Mouse (Mus musculus) layer of hippocampus, postnatal 10 days (tissue): ENCODE results near the gene Ntf5. TPM values are rescaled to one million over a fixed set of nuclear protein-coding genes. Genes with fewer than 3 reads are reported as not detected.

Source experiments
- DNase-seq, 2 experiments: peaks; one replicate each; pipeline ENCODE4 v3.0.0; 2021; ENCODE audit warnings: low spot score in 2 of 2
- total RNA-seq, 2 experiments: library from RNA; stranded (reverse); gene quantifications; 2 replicates each; pipeline ENCODE4 v1.2.3; 2021

Gene Ntf5
- total RNA-seq, 2 experiments from 2014 or later: 0.18 to 0.22 TPM

- peak; percentile 52 to 58 for DNase-seq
Measured at GRCm38 (mm10) chr7:45403532-45404261, 9.8 kb upstream of the Ntf5 start.

- DNase-seq: peak; percentile 75 to 79
Measured at GRCm38 (mm10) chr7:45405091-45406075, 8.1 kb upstream of the Ntf5 start, which contains the start of gene Kcna7. TSS of gene Kcna7 (plus strand) at chr7:45405653.

DNA sequence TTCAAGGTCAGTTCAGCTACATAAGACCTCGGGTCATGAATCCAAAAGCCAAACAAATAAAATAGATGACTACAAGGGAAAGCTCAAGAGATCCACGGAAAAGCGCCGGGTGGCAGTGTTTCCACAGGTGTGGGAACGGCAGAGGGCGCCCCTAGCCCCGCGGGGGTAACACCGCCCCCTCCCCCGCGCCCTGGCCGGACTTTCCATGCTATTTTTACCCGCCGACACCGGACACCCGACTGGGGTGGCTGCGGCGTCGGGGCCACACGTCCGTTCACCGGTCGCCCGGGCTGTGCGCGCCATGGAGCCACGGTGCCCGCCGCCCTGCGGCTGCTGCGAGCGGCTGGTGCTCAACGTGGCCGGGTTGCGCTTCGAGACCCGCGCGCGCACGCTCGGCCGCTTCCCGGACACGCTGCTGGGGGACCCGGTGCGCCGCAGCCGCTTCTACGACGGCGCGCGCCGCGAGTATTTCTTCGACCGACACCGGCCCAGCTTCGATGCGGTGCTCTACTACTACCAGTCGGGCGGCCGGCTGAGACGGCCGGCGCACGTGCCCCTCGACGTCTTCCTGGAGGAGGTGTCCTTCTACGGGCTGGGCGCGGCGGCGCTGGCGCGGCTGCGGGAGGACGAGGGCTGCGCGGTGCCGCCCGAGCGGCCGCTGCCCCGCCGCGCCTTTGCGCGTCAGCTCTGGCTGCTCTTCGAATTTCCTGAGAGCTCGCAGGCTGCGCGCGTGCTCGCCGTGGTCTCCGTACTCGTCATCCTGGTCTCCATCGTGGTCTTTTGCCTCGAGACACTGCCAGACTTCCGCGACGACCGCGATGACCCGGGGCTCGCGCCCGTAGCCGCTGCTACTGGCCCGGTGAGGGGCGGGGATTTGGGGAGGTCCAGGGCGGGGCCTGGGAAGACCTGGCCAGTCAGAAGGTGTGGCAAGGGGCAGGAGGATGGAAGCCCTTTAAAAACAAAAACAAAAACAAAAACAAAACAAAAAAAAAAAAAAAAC is 7.0 kb upstream of the Ntf5 start:
- no peak for DNase-seq

- DNase-seq: no peak
Measured at GRCm38 (mm10) chr7:45407836-45408235, 5.7 kb upstream of the Ntf5 start.

GRCm38 (mm10) chr7:45408351-45408750 is 5.1 kb upstream of the Ntf5 start:
- DNase-seq: no peak

GRCm38 (mm10) chr7:45408949-45409348 is 4.5 kb upstream of the Ntf5 start:
- DNase-seq: no peak

DNA sequence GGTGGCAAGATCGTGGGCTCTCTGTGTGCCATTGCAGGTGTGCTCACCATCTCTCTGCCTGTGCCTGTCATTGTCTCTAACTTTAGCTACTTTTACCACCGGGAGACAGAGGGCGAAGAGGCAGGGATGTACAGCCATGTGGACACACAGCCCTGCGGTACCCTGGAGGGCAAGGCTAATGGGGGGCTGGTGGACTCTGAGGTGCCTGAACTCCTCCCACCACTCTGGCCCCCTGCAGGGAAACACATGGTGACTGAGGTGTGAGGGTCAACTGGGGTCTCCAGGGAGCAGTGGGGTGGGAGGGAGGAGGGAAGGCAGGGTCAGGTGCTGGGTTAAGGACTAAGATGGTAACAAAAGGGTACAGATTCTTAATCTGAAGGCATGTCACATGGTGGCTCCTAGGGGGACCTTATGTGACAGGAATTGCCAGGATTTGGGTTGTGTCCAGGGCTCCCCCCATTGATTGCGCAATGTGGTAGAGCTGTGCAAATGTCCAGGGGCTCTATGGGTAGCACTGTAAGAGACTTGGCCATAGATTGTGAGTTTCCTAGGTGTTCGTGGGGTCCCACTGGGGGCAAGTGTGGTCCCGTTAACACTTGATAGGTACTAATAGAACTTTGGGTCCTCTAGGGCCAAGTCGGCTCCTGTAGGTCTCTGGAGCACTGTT is 3.9 kb upstream of the Ntf5 start:
- no peak for DNase-seq

DNA sequence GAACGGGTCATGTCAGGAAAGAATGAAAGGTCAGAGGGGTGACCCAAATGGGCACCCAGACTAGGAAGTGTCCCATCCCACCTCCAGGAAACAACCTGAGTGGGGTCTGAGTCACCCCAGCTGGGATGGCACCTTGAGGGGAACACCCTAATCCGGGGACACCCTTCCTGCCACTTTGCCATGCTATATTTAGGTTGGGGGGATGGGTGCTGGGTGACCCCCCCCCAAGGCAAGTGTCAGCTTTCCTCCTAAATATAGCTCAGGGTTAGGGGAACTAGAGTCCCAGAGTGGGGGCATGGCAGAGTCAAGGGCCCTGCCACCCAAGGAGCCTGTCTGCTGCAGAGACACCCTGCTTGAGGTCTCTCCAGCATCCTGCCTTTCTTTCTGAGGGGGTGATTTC is 1.1 kb upstream of the Ntf5 start:
- DNase-seq: no peak

DNA sequence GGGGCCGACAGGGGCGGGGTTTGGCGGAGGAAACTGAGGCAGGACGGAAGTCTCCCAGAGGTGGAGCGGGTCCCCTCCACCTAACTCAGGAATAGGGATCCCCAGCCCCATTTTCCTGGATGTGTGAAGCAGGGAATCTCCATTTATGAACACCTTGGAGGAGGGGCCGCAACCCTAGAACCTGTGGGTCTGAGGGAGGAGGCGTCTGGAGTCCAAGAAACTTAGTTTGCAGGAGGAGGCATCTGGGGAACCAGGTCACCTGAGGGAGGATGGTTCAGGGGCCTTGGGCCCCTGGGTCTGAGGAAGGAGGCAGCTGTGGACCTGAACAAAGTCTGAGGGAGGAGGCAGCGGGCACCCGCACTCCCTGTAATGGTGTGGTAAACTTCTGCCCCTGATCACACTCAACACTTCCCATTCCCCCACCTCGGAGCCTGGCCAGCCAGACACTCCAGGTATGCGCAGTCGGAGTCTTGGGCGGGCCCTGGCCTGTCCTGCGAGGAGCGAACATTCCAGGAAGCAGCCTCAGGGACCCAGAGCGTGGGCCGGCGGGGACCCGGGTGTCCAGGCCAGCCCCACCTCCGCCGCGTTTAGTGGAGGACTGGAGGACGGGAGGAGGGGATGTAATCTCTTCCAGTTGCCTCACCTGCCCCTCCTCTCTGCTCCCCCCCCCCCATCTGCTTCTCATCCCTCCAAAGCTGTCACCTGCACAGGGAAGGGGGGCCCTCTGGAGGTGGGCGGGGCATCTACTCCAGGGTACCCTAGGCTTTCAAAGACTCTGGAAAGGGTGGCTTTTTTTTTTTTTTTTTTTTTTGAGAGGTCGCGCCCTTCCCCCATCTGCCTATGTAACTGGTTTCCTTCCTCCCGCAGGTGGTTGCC is 607 bp downstream of the Ntf5 start:
- no peak for DNase-seq

DNA sequence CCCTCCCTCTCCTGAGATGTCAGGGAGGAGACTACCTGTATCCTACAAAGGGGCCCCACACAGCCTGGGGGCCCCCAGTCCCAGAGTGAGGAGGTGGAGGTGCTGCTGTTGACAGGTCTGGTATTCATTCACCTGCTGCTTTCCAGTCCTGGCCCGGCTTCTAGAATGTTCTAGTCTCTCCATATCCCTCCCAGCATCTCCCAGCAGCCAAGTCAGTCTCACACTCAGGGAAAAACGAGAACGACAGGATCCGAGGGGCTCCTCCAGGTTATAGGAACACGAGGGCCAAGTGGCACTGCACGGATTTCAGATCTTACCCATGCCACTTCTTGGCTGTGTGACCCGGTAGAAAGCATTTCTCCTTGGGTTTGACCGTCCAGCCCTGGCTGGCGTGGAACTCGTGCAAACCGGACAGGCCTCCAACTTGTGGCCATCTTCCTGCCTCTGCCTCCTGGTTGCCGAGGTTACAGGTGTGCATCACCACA is 1.3 kb downstream of the Ntf5 start:
- no peak for DNase-seq

- no peak for DNase-seq
Measured at GRCm38 (mm10) chr7:45415636-45416035, 2.1 kb downstream of the Ntf5 start.

GRCm38 (mm10) chr7:45417962-45418492 is 4.5 kb downstream of the Ntf5 start:
- no peak for DNase-seq

- no peak for DNase-seq
Measured at GRCm38 (mm10) chr7:45419859-45420614, 6.5 kb downstream of the Ntf5 start.

GRCm38 (mm10) chr7:45420615-45420919 is 7.1 kb downstream of the Ntf5 start, which contains the start of gene Lhb:
TSS of gene Lhb (plus strand) at chr7:45420820.
- DNase-seq: no peak

GRCm38 (mm10) chr7:45421194-45421593 is 7.7 kb downstream of the Ntf5 start:
- DNase-seq: no peak

DNA sequence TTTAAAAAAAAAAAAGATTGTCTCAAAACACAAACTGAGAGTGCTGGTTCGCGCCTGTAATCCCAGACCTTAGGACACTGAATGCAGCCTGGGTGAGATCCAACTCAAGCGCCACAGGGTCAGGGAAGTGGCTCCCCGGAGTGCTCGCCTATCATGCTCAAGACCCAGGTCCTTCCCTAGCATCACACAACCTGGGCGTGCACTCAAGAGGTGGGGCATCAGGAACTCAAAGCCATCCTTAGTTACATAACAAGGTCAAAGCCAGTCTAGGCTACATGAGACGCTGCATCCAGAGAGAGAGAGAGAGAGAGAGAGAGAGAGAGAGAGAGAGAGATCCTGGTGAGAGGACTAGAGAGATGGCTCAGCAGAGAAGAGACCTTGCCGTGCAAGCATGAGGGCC is 13.1 kb downstream of the Ntf5 start:
- no peak for DNase-seq

DNA sequence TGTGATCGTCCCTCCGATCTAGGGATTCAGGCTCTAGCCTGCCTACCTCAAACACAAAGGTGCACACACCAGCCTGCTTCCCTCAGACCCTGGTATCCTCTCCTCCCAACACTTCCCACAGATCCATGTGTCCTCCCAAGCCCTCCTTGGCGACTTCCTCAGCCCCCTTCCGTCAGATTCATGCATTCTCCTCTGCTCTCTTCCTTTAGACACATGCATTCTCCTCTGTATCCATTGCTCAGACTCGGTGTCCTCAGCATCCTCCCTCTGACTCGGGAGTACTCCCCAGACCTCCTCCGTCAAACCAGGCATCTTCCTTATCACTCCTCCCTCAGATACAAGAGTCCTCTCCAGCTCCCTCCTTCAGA is 20.3 kb downstream of the Ntf5 start:
- DNase-seq: no peak
